Mouse (Mus musculus): ENCODE results near the gene Shoc2. TPM values are rescaled to one million over a fixed set of nuclear protein-coding genes. Genes with fewer than 3 reads are reported as not detected.
A peak's percentile ranks its signal among the peaks of the same experiment; 100 is the strongest.

Gene Shoc2
- polyA plus RNA-seq, 1 experiment from 2014 or later, result 55.2 TPM

- ATAC-seq (replicated peaks), result no peak
- H3K4me3 ChIP-seq, result no peak overlapping the region
- H3K4me2 ChIP-seq (replicated peaks), result no peak overlapping the region
- no peak overlapping the region for H3K9ac ChIP-seq (replicated peaks)
- no peaks in the 10 kb centered on the region for H3K9me3 ChIP-seq
- H3K27me3 ChIP-seq, result no peaks in the 10 kb centered on the region
- no peaks in the 10 kb centered on the region for H3K4me1 ChIP-seq
- no peak overlapping the region for H3K27ac ChIP-seq (replicated peaks)
- peaks cover 11% of the 10 kb centered on the region for H3K36me3 ChIP-seq
- 98% methylated on average over 3 of the region's 3 CpGs for WGBS
Observed at GRCm38 (mm10) chr19:53984628-53985027, 40.5 kb downstream of the Shoc2 start.

- ATAC-seq (replicated peaks), result no peak
- Histone ChIP-seq H3K9me3 (no peaks in the 10 kb centered on the region), H3K4me3 (no peak overlapping the region), H3K27me3 (no peaks in the 10 kb centered on the region), H3K4me1 (peaks cover 4% of the 10 kb centered on the region; the same call in 1 of the 2 replicates), H3K4me2 (replicated peaks) (no peak overlapping the region), H3K36me3 (peaks cover 14% of the 10 kb centered on the region), H3K9ac (replicated peaks) (no peak overlapping the region), H3K27ac (replicated peaks) (no peak overlapping the region)
- WGBS, result 76% methylated on average over 2 of the region's 2 CpGs
Observed at GRCm38 (mm10) chr19:53990538-53990937, 46.4 kb downstream of the Shoc2 start.

- no peak for ATAC-seq (replicated peaks)
- Histone ChIP-seq H3K27ac (replicated peaks) (no peak overlapping the region), H3K4me3 (no peak overlapping the region), H3K4me1 (peaks cover 4% of the 10 kb centered on the region; the same call in 1 of the 2 replicates), H3K9ac (replicated peaks) (no peak overlapping the region), H3K27me3 (no peaks in the 10 kb centered on the region), H3K36me3 (peaks cover 5% of the 10 kb centered on the region; the same call in 1 of the 2 replicates), H3K9me3 (no peaks in the 10 kb centered on the region), H3K4me2 (replicated peaks) (no peak overlapping the region)
- 74% methylated on average over 3 of the region's 3 CpGs for WGBS
Observed at GRCm38 (mm10) chr19:53993860-53994259, 49.8 kb downstream of the Shoc2 start.

GRCm38 (mm10) chr19:53994276-53994675, 50.2 kb downstream of the Shoc2 start:
- no peak for ATAC-seq (replicated peaks)
- WGBS, result 86% methylated on average over 1 of the region's 1 CpGs
- H3K4me1 ChIP-seq, result peaks cover 4% of the 10 kb centered on the region; the same call in 1 of the 2 replicates
- no peak overlapping the region for H3K9ac ChIP-seq (replicated peaks)
- 0 out of 2 replicates have a peak, but pooled peaks cover 4% of the 10 kb centered on the region for H3K36me3 ChIP-seq
- H3K27ac ChIP-seq (replicated peaks), result no peak overlapping the region
- H3K4me3 ChIP-seq, result no peak overlapping the region
- no peak overlapping the region for H3K4me2 ChIP-seq (replicated peaks)
- no peaks in the 10 kb centered on the region for H3K27me3 ChIP-seq
- H3K9me3 ChIP-seq, result no peaks in the 10 kb centered on the region

- Histone ChIP-seq H3K4me2 (replicated peaks) (no peak overlapping the region), H3K4me1 (no peaks in the 10 kb centered on the region), H3K9ac (replicated peaks) (no peak overlapping the region), H3K36me3 (no peaks in the 10 kb centered on the region), H3K27me3 (no peaks in the 10 kb centered on the region), H3K4me3 (no peak overlapping the region), H3K9me3 (no peaks in the 10 kb centered on the region), H3K27ac (replicated peaks) (no peak overlapping the region)
- WGBS, result 67% methylated on average over 4 of the region's 4 CpGs
- no peak for ATAC-seq (replicated peaks)
Observed at GRCm38 (mm10) chr19:54010973-54011372, 66.9 kb downstream of the Shoc2 start.

- Histone ChIP-seq H3K27me3 (no peaks in the 10 kb centered on the region), H3K27ac (replicated peaks) (no peak overlapping the region), H3K4me2 (replicated peaks) (no peak overlapping the region), H3K4me3 (no peak overlapping the region), H3K4me1 (no peaks in the 10 kb centered on the region), H3K36me3 (no peaks in the 10 kb centered on the region), H3K9ac (replicated peaks) (no peak overlapping the region), H3K9me3 (no peaks in the 10 kb centered on the region)
- 97% methylated on average over 5 of the region's 5 CpGs for WGBS
- no peak for ATAC-seq (replicated peaks)
Observed at GRCm38 (mm10) chr19:54014999-54015398, 70.9 kb downstream of the Shoc2 start.

- H3K27me3 ChIP-seq, result no peaks in the 10 kb centered on the region
- H3K27ac ChIP-seq (replicated peaks), result no peak overlapping the region
- ATAC-seq (replicated peaks), result no peak
- H3K4me3 ChIP-seq, result no peak overlapping the region
- no peaks in the 10 kb centered on the region for H3K36me3 ChIP-seq
- WGBS, result 93% methylated on average over 5 of the region's 5 CpGs
- H3K9ac ChIP-seq (replicated peaks), result no peak overlapping the region
- no peaks in the 10 kb centered on the region for H3K4me1 ChIP-seq
- H3K4me2 ChIP-seq (replicated peaks), result no peak overlapping the region
- H3K9me3 ChIP-seq, result no peaks in the 10 kb centered on the region
Observed at GRCm38 (mm10) chr19:54015503-54015902, 71.4 kb downstream of the Shoc2 start.

GRCm38 (mm10) chr19:54035100-54035499, 91.0 kb downstream of the Shoc2 start:
- Histone ChIP-seq H3K27me3 (no peaks in the 10 kb centered on the region), H3K36me3 (peaks cover 16% of the 10 kb centered on the region), H3K27ac (replicated peaks) (0 out of 2 replicates have a peak overlapping the region, but pooled peaks have one; percentile 23), H3K4me1 (no peaks in the 10 kb centered on the region), H3K4me3 (no peak overlapping the region), H3K9me3 (no peaks in the 10 kb centered on the region), H3K4me2 (replicated peaks) (no peak overlapping the region), H3K9ac (replicated peaks) (no peak overlapping the region)
- ATAC-seq (replicated peaks), result peak; percentile 71
- WGBS, result 43% methylated on average over 6 of the region's 6 CpGs

GRCm38 (mm10) chr19:54039441-54039840, 95.3 kb downstream of the Shoc2 start:
- H3K4me1 ChIP-seq, result peaks cover 2% of the 10 kb centered on the region; the same call in 1 of the 2 replicates
- H3K4me3 ChIP-seq, result no peak overlapping the region
- H3K27ac ChIP-seq (replicated peaks), result no peak overlapping the region
- WGBS, result 67% methylated on average over 7 of the region's 7 CpGs
- H3K27me3 ChIP-seq, result no peaks in the 10 kb centered on the region
- H3K9me3 ChIP-seq, result no peaks in the 10 kb centered on the region
- 0 out of 2 replicates have a peak, but pooled peaks cover 5% of the 10 kb centered on the region for H3K36me3 ChIP-seq
- no peak overlapping the region for H3K4me2 ChIP-seq (replicated peaks)
- H3K9ac ChIP-seq (replicated peaks), result no peak overlapping the region
- no peak for ATAC-seq (replicated peaks)

GRCm38 (mm10) chr19:54040356-54041028, 96.4 kb downstream of the Shoc2 start:
- H3K27ac ChIP-seq (replicated peaks), result no peak overlapping the region
- H3K4me1 ChIP-seq, result peaks cover 13% of the 10 kb centered on the region
- WGBS, result 62% methylated on average over 4 of the region's 4 CpGs
- H3K4me2 ChIP-seq (replicated peaks), result no peak overlapping the region
- no peak for ATAC-seq (replicated peaks)
- H3K9me3 ChIP-seq, result no peaks in the 10 kb centered on the region
- peaks cover 3% of the 10 kb centered on the region; the same call in 1 of the 2 replicates for H3K27me3 ChIP-seq
- H3K9ac ChIP-seq (replicated peaks), result no peak overlapping the region
- H3K4me3 ChIP-seq, result no peak overlapping the region
- H3K36me3 ChIP-seq, result 0 out of 2 replicates have a peak, but pooled peaks cover 5% of the 10 kb centered on the region

- no peak for ATAC-seq (replicated peaks)
- Histone ChIP-seq H3K27me3 (peaks cover 8% of the 10 kb centered on the region), H3K27ac (replicated peaks) (no peak overlapping the region), H3K4me3 (no peak overlapping the region), H3K9me3 (no peaks in the 10 kb centered on the region), H3K9ac (replicated peaks) (no peak overlapping the region), H3K4me1 (peaks cover 18% of the 10 kb centered on the region), H3K4me2 (replicated peaks) (no peak overlapping the region), H3K36me3 (0 out of 2 replicates have a peak, but pooled peaks cover 4% of the 10 kb centered on the region)
- WGBS, result 44% methylated on average over 5 of the region's 5 CpGs
Observed at GRCm38 (mm10) chr19:54041029-54041367, 96.9 kb downstream of the Shoc2 start.

- WGBS, result 75% methylated on average over 5 of the region's 5 CpGs
- Histone ChIP-seq H3K9ac (replicated peaks) (peak within 1 kb of the TSS; percentile 56), H3K9me3 (no peaks in the 10 kb centered on the region), H3K36me3 (no peaks in the 10 kb centered on the region), H3K4me2 (replicated peaks) (peak within 1 kb of the TSS; percentile 96), H3K4me1 (peaks cover 38% of the 10 kb centered on the region), H3K27me3 (peaks cover 36% of the 10 kb centered on the region), H3K4me3 (peak within 1 kb of the TSS; percentile 65), H3K27ac (replicated peaks) (peak within 1 kb of the TSS; percentile 50)
- no peak for ATAC-seq (replicated peaks)
Observed at GRCm38 (mm10) chr19:54043851-54044250, 99.7 kb downstream of the Shoc2 start, which contains the start of gene Adra2a. Gene Adra2a, plus strand, starts transcription at chr19:54044151.
